Mouse (Mus musculus): ENCODE results near the gene Xlr4c.
"Not testable (repeated sequence)": the region's sequence is repeated elsewhere in the genome, so short reads cannot be mapped to it uniquely, and the experiment has no call there.

Gene Xlr4c
- long read RNA-seq, experiment 1: 0 reads
- long read RNA-seq, experiment 2: 0 reads

DNA sequence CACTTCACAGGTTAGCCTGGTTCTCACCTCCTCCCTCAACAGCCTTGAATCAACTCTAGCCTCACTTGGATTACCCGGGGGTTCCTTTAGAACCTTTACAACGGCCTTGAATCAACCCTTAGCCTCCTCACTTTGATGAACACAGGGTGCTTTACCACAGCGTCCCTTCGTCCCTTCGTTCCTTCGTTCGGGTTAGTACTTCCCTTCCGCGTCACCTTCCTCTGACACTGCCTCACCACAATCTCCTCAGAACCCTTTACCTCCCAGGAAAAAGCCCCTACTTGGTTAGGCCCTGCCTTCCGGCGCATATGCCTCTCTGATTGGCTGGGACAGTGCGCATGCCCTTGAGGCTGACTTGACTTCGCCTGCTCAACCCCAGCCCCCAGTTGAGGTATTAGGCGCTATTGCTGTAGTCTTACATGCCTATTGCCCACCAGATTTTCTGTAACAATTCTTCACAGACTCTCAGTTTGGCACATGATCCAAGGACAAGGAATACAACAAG is at the start of gene Xlr4c:
TSS of gene Xlr4c (minus strand) at position 310 of the 505 bp plus-strand sequence.
- intact Hi-C loops (cut with DNase I): not testable (repeated sequence)

DNA sequence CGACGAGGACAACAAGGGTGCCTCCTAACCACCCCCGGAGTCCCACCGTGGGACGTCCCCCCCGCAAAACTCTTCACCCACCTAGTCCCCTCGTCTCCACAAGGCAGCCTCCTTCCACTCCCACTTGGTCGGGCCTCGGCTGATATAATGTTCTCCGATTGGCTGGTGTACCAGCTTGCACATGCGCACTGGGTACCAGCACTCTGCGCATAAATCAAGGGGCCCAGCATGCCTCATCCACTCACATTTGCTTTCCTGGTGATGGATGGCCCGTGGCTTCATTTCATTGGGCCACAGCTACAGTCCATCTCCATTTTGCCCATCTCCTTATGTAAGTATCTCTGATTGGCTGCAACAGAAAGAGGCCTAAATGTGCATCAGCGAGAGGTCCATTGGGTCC is 22.3 kb upstream of the Xlr4c start, which contains the start of gene Xlr3c:
TSS of gene Xlr3c (minus strand) at position 121 of the 400 bp plus-strand sequence.
- intact Hi-C loops (cut with DNase I): not testable (repeated sequence)

DNA sequence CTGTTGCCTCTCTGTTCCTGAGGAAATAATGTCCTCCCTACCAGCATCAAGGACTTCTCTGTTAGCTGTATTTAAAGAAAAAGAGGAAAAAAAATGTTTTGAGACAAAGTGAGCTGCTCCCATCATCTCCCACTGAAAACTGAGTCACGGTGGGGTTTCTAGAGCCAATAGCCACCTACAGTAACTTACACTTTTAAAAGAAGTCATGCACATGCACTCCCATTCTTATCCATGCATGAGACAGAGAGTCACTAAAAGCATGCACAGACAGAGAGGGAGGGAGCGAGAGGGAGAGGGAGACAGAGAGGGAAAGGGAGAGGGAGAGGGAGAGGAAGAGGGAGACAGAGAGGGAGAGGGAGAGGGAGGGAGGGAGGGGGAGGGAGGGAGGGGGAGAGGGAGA is 19.5 kb upstream of the Xlr4c start:
- intact Hi-C loops (cut with DNase I): not testable (repeated sequence)

DNA sequence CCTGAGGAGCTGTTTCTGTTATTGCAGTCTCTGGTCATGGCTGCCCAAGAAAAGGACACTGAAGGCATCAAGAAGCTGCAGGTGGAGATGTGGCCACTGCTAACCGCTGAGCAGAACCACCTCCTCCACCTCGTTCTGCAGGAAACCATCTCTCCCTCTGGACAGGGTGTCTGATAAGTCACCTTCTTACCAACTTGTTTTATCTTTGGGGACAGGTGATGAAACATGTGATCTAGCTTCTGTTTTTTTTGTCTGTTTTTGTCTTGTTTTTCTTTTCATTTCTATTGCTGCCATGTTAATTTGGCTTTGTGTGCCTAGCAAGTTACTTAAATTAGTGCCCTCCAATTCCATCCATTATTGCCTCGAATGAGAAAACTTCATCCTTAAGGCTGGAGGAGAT is 13.6 kb downstream of the Xlr4c start:
- intact Hi-C loops (cut with DNase I): no loop called here

DNA sequence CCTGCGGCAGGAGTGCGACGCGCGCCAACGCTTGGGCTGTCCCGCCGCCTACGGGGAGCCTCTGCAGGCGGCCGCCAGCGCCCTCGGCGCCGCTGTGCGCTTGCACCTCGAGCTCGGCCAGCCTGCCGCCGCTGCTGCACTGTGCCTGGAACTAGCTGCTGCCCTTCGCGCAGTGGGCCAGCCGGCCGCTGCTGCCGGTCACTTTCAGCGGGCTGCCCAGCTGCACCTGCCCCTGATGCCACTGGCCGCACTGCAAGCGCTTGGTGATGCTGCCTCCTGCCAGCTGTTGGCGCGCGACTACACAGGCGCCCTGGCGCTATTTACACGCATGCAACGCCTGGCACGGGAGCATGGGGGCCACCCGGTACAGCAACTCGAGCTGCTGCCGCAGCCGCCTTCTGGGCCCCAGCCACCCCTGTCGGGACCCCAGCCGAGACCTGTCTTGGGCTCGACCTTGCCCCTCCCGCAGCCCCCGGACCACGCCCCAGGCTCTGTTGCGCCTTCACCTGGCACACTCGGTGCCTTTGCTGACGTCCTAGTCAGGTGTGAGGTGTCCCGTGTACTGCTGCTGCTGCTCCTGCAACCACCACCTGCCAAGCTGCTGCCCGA is 14.2 kb downstream of the Xlr4c start:
- intact Hi-C loops (cut with DNase I): no loop called here

DNA sequence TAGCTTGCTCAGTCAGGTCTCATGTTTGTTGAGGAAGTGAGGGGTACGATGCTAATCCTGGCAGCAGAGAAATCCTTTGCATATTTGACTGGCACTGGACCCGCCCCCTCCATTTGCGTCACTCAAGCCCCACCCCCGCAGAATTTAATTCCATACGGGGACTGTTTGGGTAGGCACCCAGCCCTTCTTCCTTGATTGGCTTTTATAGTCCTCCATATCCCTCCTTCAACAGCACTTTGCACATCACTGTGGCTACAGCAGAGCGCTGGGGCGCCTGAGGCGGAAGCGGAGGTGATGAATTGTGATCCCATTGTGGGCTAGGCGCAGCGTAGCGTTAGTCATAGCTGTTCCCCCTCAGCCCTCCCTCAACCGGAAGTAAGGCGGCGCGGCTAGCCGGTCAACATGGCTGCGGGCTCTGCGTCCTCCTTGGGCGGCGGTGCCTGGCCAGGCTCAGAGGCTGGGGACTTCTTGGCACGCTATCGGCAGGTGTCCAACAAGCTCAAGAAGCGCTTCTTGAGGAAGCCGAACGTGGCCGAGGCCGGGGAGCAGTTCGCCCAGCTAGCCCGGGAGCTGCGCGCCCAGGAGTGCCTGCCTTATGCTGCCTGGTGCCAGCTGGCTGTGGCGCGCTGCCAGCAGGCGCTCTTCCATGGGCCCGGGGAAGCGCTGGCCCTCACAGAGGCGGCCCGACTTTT is 14.9 kb downstream of the Xlr4c start, which contains the start of gene F8a:
TSS of gene F8a (plus strand) at position 378 of the 692 bp plus-strand sequence.
- intact Hi-C loops (cut with DNase I): no loop called here

DNA sequence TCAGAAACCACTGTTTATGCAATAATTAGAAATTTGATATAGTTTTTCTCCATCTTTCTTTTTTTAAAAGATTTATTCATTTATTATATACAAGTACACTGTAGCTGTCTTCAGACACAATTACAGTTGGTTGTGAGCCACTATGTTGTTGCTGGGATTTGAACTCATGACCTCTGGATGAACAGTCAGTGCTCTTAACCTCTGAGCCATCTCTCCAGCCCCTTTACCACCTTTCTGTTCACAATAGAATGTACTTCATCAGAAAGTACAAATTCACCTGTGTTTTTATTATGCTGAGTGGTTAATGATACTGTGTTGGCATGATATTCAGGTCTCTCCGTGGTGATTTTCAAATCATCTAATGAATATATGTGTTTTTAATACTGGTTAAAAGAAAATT is 17.6 kb downstream of the Xlr4c start:
- intact Hi-C loops (cut with DNase I): no loop called here

DNA sequence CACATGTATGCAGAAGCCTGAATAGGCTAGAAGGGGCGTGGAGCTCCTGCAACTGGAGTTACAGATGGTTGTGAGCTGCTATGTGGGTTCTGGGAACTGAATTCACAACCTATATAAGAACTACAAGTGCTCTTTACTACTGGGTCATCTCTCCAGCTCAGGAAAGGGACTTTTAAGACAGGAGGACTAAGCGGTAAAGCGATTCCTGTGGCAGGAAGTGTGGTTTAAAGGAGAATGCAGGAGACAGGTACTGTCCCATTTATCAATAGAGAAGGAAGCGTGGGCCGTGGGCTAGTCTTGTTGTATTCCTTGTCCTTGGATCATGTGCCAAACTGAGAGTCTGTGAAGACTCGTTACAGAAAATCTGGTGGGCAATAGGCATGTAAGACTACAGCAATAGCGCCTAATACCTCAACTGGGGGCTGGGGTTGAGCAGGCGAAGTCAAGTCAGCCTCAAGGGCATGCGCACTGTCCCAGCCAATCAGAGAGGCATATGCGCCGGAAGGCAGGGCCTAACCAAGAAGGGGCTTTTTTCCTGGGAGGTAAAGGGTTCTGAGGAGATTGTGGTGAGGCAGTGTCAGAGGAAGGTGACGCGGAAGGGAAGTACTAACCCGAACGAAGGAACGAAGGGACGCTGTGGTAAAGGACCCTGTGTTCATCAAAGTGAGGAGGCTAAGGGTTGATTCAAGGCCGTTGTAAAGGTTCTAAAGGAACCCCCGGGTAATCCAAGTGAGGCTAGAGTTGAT is 28.9 kb downstream of the Xlr4c start, which contains the start of gene Xlr4b:
TSS of gene Xlr4b (plus strand) at position 515 of the 746 bp plus-strand sequence.
- intact Hi-C loops (cut with DNase I): not testable (repeated sequence)

DNA sequence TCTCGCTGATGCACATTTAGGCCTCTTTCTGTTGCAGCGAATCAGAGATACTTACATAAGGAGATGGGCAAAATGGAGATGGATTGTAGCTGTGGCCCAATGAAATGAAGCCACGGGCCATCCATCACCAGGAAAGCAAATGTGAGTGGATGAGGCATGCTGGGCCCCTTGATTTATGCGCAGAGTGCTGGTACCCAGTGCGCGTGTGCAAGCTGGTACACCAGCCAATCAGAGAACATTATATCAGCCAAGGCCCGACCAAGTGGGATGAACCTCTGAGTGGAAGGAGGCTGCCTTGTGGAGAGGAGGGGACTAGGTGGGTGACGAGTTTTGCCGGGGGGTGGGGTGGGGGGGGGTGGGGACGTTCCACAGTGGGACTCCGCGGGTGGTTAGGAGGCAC is 51.0 kb downstream of the Xlr4c start, which contains the start of gene Xlr3b:
TSS of gene Xlr3b (plus strand) at position 274 of the 400 bp plus-strand sequence.
- intact Hi-C loops (cut with DNase I): not testable (repeated sequence)

Data from adrenal gland (tissue).